Mouse (Mus musculus) stomach, postnatal 0 days (tissue): ENCODE measurements around the gene St3gal4. TPM values are rescaled to one million over a fixed set of nuclear protein-coding genes. Genes with fewer than 3 reads are reported as not detected.

Experiments
- ATAC-seq: fragments of 200-750 bp; cut with Nextera tagmentation; 2 replicates; pipeline ENCODE4 v1.8.0; 2017; ENCODE audit not compliant: low FRiP score, low TSS enrichment
- DNase-seq: peaks from one replicate; pipeline ENCODE4 v3.0.0-alpha.2; 2016; ENCODE audit warnings: low spot score
- H3K27ac ChIP-seq: fragments of 300-500 bp; sonication (generic); replicated peaks from 2 replicates; pipeline ENCODE4 v1.5.1; 2014; ENCODE audit warnings: mild to moderate bottlenecking, control low read depth
- H3K27me3 ChIP-seq: fragments of 300-500 bp; sonication (generic); 2 replicates; pipeline ENCODE4 v1.6.1; 2014; ENCODE audit warnings: low read length; ENCODE audit not compliant: control insufficient read depth, insufficient read depth
- H3K36me3 ChIP-seq: fragments of 300-500 bp; sonication (generic); 2 replicates; pipeline ENCODE4 v1.6.1; 2014; ENCODE audit warnings: low read length, mixed read lengths; ENCODE audit not compliant: control insufficient read depth, insufficient read depth
- H3K4me1 ChIP-seq: fragments of 300-500 bp; sonication (generic); replicated peaks from 2 replicates; pipeline ENCODE4 v1.6.1; 2014; ENCODE audit warnings: antibody characterized with exemption; ENCODE audit not compliant: control insufficient read depth, insufficient read depth
- H3K4me2 ChIP-seq: fragments of 300-500 bp; sonication (generic); replicated peaks from 2 replicates; pipeline ENCODE4 v1.6.1; 2014; ENCODE audit warnings: low read depth, mild to moderate bottlenecking, control low read depth, moderate library complexity
- H3K4me3 ChIP-seq: fragments of 300-500 bp; sonication (generic); 2 replicates; pipeline ENCODE4 v1.5.1; 2014; ENCODE audit warnings: low read depth, low read length, control low read depth
- H3K9ac ChIP-seq: fragments of 300-500 bp; sonication (generic); 2 replicates; pipeline ENCODE4 v1.6.1; 2014; ENCODE audit warnings: mild to moderate bottlenecking, low read length, control low read depth, mixed read lengths
- H3K9me3 ChIP-seq: fragments of 300-500 bp; sonication (generic); 2 replicates; pipeline ENCODE4 v1.6.1; 2016; ENCODE audit warnings: low read length; ENCODE audit not compliant: control insufficient read depth
- CTCF ChIP-seq: IDR thresholded peaks from 2 replicates; pipeline ENCODE4 v1.5.1; 2016; ENCODE audit warnings: antibody characterized with exemption, low read depth, mild to moderate bottlenecking, moderate library complexity
- EP300 ChIP-seq: optimal IDR thresholded peaks from 2 replicates; pipeline ENCODE3; 2016; ENCODE audit warnings: antibody characterized with exemption
- WGBS: fragments of 180-500 bp; shearing (Covaris S2); extraction: QIAGEN DNeasy Blood & Tissue Kit; methylation state at CpG from one replicate; pipeline ENCODE4 v1.1.7; 2014; 5-methylcytosine and 5-hydroxymethylcytosine counted together
- polyA plus RNA-seq: library from polyadenylated mRNA; unstranded; fragments of >200 nt; fragmentation: Nextera tagmentation; extraction: Ambion mirVana; gene quantifications from 2 replicates; pipeline ENCODE4 v1.2.1, GENCODE M21; 2015

St3gal4 gene
- polyA plus RNA-seq, 1 experiment from 2014 or later, result 14.6 TPM

GRCm38 (mm10) chr9:35095726-35096125 is 23.3 kb downstream of the St3gal4 start:
- ATAC-seq, result no peak
- no peak overlapping the region for H3K9ac ChIP-seq
- WGBS, result 65% methylated on average over 1 of the region's 1 CpGs
- no peaks in the 10 kb centered on the region for H3K27me3 ChIP-seq
- no peak for DNase-seq
- no peaks in the 10 kb centered on the region for H3K9me3 ChIP-seq
- TF ChIP-seq CTCF (no peak), EP300 (no peak)
- H3K4me2 ChIP-seq, result no peak overlapping the region
- H3K4me1 ChIP-seq, result no peaks in the 10 kb centered on the region
- 0 out of 2 replicates have a peak, but pooled peaks cover 1% of the 10 kb centered on the region for H3K36me3 ChIP-seq
- H3K4me3 ChIP-seq, result no peak overlapping the region
- no peak overlapping the region for H3K27ac ChIP-seq

- no peak for ATAC-seq
- WGBS, result 79% methylated on average over 3 of the region's 3 CpGs
- no peak overlapping the region for H3K27ac ChIP-seq
- H3K27me3 ChIP-seq, result no peaks in the 10 kb centered on the region
- H3K4me1 ChIP-seq, result no peaks in the 10 kb centered on the region
- H3K36me3 ChIP-seq, result no peaks in the 10 kb centered on the region
- TF ChIP-seq CTCF (no peak), EP300 (no peak)
- H3K4me3 ChIP-seq, result no peak overlapping the region
- H3K9ac ChIP-seq, result no peak overlapping the region
- H3K9me3 ChIP-seq, result no peaks in the 10 kb centered on the region
- no peak overlapping the region for H3K4me2 ChIP-seq
- DNase-seq, result no peak
Observed at GRCm38 (mm10) chr9:35093350-35093749, 25.7 kb downstream of the St3gal4 start.

GRCm38 (mm10) chr9:35092904-35093303 is 26.2 kb downstream of the St3gal4 start:
- 88% methylated on average over 2 of the region's 2 CpGs for WGBS
- H3K27ac ChIP-seq, result no peak overlapping the region
- ATAC-seq, result no peak

GRCm38 (mm10) chr9:35061446-35061845 is 57.6 kb downstream of the St3gal4 start:
- H3K4me1 ChIP-seq, result peaks cover 5% of the 10 kb centered on the region
- ATAC-seq (no peak), DNase-seq (no peak)
- no peak overlapping the region for H3K4me3 ChIP-seq
- H3K9me3 ChIP-seq, result no peaks in the 10 kb centered on the region
- no peaks in the 10 kb centered on the region for H3K27me3 ChIP-seq
- H3K36me3 ChIP-seq, result no peaks in the 10 kb centered on the region
- 52% methylated on average over 2 of the region's 2 CpGs for WGBS
- TF ChIP-seq EP300 (no peak), CTCF (no peak)
- no peak overlapping the region for H3K9ac ChIP-seq
- H3K27ac ChIP-seq, result no peak overlapping the region
- H3K4me2 ChIP-seq, result no peak overlapping the region

More at GRCm38 (mm10) chr9:35092904-35093303, 26.2 kb downstream of the St3gal4 start:
- Histone ChIP-seq H3K9me3 (no peaks in the 10 kb centered on the region), H3K4me1 (no peaks in the 10 kb centered on the region), H3K36me3 (no peaks in the 10 kb centered on the region), H3K9ac (no peak overlapping the region), H3K4me2 (no peak overlapping the region), H3K27me3 (no peaks in the 10 kb centered on the region), H3K4me3 (no peak overlapping the region)
- TF ChIP-seq EP300, result no peak
- TF ChIP-seq CTCF, result no peak
- DNase-seq, result no peak

GRCm38 (mm10) chr9:35059881-35060280 is 59.2 kb downstream of the St3gal4 start:
- Histone ChIP-seq H3K9ac (no peak overlapping the region), H3K27ac (no peak overlapping the region), H3K27me3 (no peaks in the 10 kb centered on the region), H3K4me2 (no peak overlapping the region), H3K4me3 (no peak overlapping the region), H3K4me1 (peaks cover 5% of the 10 kb centered on the region), H3K9me3 (no peaks in the 10 kb centered on the region), H3K36me3 (no peaks in the 10 kb centered on the region)
- no peak for TF ChIP-seq EP300
- TF ChIP-seq CTCF, result peak; percentile 5; the same call in 1 of the 2 replicates
- no peak for DNase-seq
- WGBS, result 84% methylated on average over 5 of the region's 5 CpGs
- ATAC-seq, result no peak

- Histone ChIP-seq H3K9ac (no peak overlapping the region), H3K27me3 (no peaks in the 10 kb centered on the region), H3K4me3 (no peak overlapping the region), H3K36me3 (no peaks in the 10 kb centered on the region), H3K9me3 (no peaks in the 10 kb centered on the region), H3K27ac (no peak overlapping the region), H3K4me1 (peaks cover 5% of the 10 kb centered on the region), H3K4me2 (no peak overlapping the region)
- DNase-seq (no peak), ATAC-seq (no peak)
- TF ChIP-seq EP300 (no peak), CTCF (no peak)
- WGBS, result 85% methylated on average over 2 of the region's 2 CpGs
Observed at GRCm38 (mm10) chr9:35058596-35059354, 60.3 kb downstream of the St3gal4 start.
